Mouse (Mus musculus): ENCODE measurements around the gene Eif3c.

DNA sequence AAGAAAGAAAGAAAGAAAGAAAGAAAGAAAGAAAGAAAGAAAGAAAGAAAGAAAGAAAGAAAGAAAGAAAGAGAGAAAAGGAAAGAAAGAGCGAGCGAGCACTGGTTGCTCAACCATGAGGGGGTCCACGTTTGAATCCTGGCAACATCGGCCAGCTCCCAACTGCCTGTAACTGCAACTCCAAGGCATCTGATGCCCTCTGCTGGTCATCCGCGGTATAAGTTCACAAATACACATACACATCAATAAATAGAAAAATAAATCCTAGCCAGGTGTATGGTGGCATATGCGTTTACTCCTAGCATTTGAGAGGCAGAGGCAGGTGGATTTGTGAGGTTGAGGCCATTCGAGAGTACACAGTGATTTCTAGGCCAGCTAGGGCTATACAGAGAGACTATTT lies 10.7 kb upstream of the Eif3c start:
- TF ChIP-seq FLI1 (IDR thresholded peaks at IDR 0.05; ENCODE audit: low read length) (no peak), GATA1 (IDR thresholded peaks at IDR 0.05; ENCODE audit: borderline replicate concordance, low read length) (no peak)

Data from megakaryocyte, embryonic 14.5 days (primary cell).